Mouse (Mus musculus): ENCODE results near the gene Cotl1.
A peak's percentile ranks its signal among the peaks of the same experiment; 100 is the strongest.

DNA sequence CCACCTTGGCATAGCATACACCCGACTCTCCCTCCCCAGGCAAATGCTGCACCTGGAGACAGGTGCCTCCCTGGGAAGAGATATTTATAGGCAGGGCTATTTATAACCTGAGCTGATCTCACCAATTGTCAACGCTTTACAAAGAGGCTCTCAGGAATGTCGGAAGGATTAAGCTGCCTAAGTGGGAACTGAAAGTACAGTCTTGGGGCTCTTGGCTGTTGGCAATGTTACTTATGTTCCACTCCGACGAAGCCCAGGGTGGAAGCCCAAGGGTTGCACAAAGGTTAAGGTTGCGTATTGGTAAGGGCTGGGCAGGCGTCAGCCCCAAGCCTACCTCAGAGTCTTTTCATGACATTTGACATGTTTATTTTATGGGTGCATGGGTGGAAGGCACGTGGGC is 4.2 kb upstream of the Cotl1 start:
- TF ChIP-seq EP300 (IDR thresholded peaks at IDR 0.05), result peak; percentile 82
- TF ChIP-seq CTCF (IDR thresholded peaks at IDR 0.05), result no peak
